Mouse (Mus musculus) limb, embryonic 14.5 days (tissue): ENCODE measurements at regions not wholly inside any gene's neighbourhood (a gene's known extent, or its start where the extent isn't known, plus 50 kb on each side); places are given as distances from the start of the nearest gene placed in this dataset.

Source experiments
- ATAC-seq: fragments of 200-750 bp; cut with Nextera tagmentation; 2 replicates; pipeline ENCODE4 v1.8.0; 2017; ENCODE audit warnings: low read depth, moderate number of reproducible peaks, moderate TSS enrichment; ENCODE audit not compliant: low FRiP score
- DNase-seq: peaks from one replicate; pipeline ENCODE4 v3.0.0-alpha.2; 2015; ENCODE audit warnings: low spot score
- H3K27ac ChIP-seq: fragments of 300-500 bp; sonication (generic); replicated peaks from 2 replicates; pipeline ENCODE4 v1.5.1; 2014; ENCODE audit warnings: low read depth, mild to moderate bottlenecking, low read length, moderate library complexity, mixed read lengths
- H3K27me3 ChIP-seq: fragments of 300-500 bp; sonication (generic); 2 replicates; pipeline ENCODE4 v1.6.1; 2014; ENCODE audit warnings: low read length, mixed read lengths; ENCODE audit not compliant: control insufficient read depth, insufficient read depth
- H3K36me3 ChIP-seq: fragments of 300-500 bp; sonication (generic); 2 replicates; pipeline ENCODE4 v1.6.1; 2014; ENCODE audit warnings: mild to moderate bottlenecking, low read length, moderate library complexity, mixed read lengths; ENCODE audit not compliant: control insufficient read depth, insufficient read depth
- H3K4me1 ChIP-seq: fragments of 300-500 bp; sonication (generic); 2 replicates; pipeline ENCODE4 v1.6.1; 2014; ENCODE audit warnings: antibody characterized with exemption, low read length, mixed read lengths; ENCODE audit not compliant: control insufficient read depth, insufficient read depth
- H3K4me2 ChIP-seq: fragments of 300-500 bp; sonication (generic); replicated peaks from 2 replicates; pipeline ENCODE4 v1.6.1; 2014; ENCODE audit warnings: low read depth, mild to moderate bottlenecking, low read length, moderate library complexity; ENCODE audit not compliant: severe bottlenecking
- H3K4me3 ChIP-seq: fragments of 300-500 bp; sonication (generic); replicated peaks from 2 replicates; pipeline ENCODE4 v1.5.1; 2014; ENCODE audit warnings: low read length
- H3K9ac ChIP-seq: fragments of 300-500 bp; sonication (generic); 2 replicates; pipeline ENCODE4 v1.6.1; 2014; ENCODE audit warnings: mild to moderate bottlenecking, low read depth, low read length, moderate library complexity; ENCODE audit not compliant: severe bottlenecking
- H3K9me3 ChIP-seq: fragments of 300-500 bp; sonication (generic); 2 replicates; pipeline ENCODE4 v1.6.1; 2016; ENCODE audit warnings: low read length; ENCODE audit not compliant: control insufficient read depth
- POLR2A ChIP-seq: fragments of 200-500 bp; IDR thresholded peaks from 2 replicates; pipeline ENCODE4 v1.8.0; 2012; ENCODE audit warnings: inconsistent platforms, mild to moderate bottlenecking, moderate library complexity, borderline replicate concordance; ENCODE audit not compliant: insufficient read depth, insufficient read length; ENCODE audit errors: extremely low read depth
- WGBS: fragments of 180-500 bp; shearing (Covaris S2); extraction: QIAGEN DNeasy Blood & Tissue Kit; methylation state at CpG from one replicate; pipeline ENCODE4 v1.1.7; 2014; 5-methylcytosine and 5-hydroxymethylcytosine counted together

DNA sequence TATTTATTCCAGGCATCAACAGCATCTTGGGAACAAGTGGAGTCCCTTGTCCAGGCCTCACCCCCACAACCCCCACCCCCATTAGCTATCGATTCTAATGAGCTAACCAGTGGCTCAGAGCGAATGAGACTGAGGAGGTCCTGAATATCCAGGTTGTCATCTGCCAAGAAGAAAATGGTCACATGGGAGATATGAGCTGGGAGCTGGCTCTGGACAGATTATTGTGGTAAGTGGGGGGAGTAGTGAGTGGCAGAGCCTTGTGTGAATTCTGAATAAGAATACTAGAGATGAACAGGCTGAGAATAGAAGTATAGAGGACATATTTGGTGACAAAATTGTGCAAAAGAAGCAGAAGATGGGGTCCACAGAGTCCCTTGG lies 125.4 kb upstream of the 1700012A03Rik start:
- no peak for TF ChIP-seq POLR2A
- Histone ChIP-seq H3K27me3 (no peaks in the 10 kb centered on the region), H3K4me3 (no peak overlapping the region), H3K4me2 (no peak overlapping the region), H3K4me1 (no peaks in the 10 kb centered on the region), H3K27ac (no peak overlapping the region), H3K36me3 (no peaks in the 10 kb centered on the region), H3K9ac (no peak overlapping the region), H3K9me3 (no peaks in the 10 kb centered on the region)
- WGBS, result 74% methylated on average over 2 of the region's 2 CpGs
- DNase-seq (no peak), ATAC-seq (no peak)

DNA sequence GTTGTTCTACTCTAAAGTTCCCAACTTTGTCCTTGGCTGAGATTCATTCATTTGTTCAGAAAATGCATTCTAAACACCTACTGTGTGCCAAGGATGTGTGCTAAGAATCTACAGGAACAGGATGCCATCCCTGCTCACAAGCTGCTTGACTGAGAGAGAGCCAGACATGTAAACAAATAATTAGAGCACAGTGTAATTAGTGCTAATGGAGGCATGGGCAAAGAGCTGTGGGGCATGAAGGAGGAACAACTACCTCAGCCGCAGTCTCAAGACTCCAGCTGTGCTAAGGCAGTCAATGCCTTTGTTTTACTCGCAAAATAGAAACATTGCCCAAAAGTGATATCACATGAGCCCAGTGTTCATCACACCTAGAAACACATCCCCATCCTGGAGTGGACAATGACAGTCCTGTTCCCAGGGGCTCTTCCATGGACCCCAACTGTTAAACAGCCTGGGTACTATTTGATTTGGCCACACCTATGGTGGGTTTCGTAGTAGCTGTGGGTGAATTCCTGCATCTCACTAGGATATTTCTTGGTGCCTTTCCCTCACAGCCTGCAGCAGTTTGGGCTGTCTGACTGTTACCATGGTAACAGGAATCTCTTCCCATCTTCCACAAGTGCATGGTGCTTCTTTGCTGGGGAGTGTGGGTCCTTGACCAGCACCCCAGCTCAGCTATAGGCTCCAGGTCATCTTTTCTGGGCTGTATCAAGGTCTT lies 125.9 kb upstream of the 1700012A03Rik start:
- DNase-seq (no peak), ATAC-seq (no peak)
- no peaks in the 10 kb centered on the region for H3K27me3 ChIP-seq
- no peaks in the 10 kb centered on the region for H3K9me3 ChIP-seq
- H3K4me3 ChIP-seq, result no peak overlapping the region
- H3K27ac ChIP-seq, result no peak overlapping the region
- no peaks in the 10 kb centered on the region for H3K36me3 ChIP-seq
- H3K4me1 ChIP-seq, result no peaks in the 10 kb centered on the region
- H3K4me2 ChIP-seq, result no peak overlapping the region
- no peak for TF ChIP-seq POLR2A
- WGBS, result 52% methylated on average over 3 of the region's 3 CpGs
- no peak overlapping the region for H3K9ac ChIP-seq

- no peaks in the 10 kb centered on the region for H3K27me3 ChIP-seq
- H3K4me2 ChIP-seq, result no peak overlapping the region
- no peak overlapping the region for H3K27ac ChIP-seq
- H3K4me3 ChIP-seq, result no peak overlapping the region
- H3K4me1 ChIP-seq, result no peaks in the 10 kb centered on the region
- no peak for TF ChIP-seq POLR2A
- H3K9me3 ChIP-seq, result no peaks in the 10 kb centered on the region
- ATAC-seq, result no peak
- DNase-seq, result no peak
- WGBS, result 90% methylated on average over 9 of the region's 9 CpGs
- no peaks in the 10 kb centered on the region for H3K36me3 ChIP-seq
- H3K9ac ChIP-seq, result no peak overlapping the region
Observed at GRCm38 (mm10) chr6:31921561-31922152, 128.4 kb upstream of the 1700012A03Rik start.

DNA sequence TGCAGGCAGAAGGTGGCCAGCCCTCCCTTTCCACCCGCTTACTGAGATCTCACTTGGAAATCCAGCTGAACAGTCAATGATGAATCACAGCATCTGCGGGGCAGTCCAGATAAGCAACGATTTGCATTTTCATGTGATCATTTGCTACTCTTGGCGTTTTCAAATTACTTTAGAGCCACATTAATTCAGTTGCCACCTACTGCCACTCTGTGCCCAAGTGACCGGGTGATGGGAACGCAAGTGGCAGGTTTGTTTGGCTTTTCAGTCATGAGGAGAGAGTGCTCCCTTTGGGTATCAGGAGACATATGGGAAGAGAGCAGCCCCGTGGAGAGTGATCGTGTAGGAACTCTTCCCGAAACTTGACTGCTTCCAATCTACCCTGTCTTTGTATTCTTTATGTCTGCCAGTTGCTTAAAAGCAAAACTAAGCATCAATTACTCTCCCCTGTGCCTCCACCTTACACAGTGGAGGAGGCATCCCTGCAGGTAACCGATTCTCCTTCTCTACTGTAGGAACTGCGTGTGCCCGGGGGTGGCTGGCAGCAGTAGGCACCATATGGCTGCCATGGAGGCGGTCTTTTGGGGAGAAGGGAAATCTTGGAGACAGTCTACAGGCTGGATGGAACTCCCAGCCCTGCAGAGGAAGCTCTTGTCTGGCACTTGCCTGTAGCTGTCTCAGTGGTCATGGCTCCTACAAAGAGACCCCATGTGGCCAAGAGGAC lies 132.5 kb upstream of the 1700012A03Rik start:
- H3K9ac ChIP-seq, result no peak overlapping the region
- no peaks in the 10 kb centered on the region for H3K36me3 ChIP-seq
- TF ChIP-seq POLR2A, result no peak
- H3K27me3 ChIP-seq, result no peaks in the 10 kb centered on the region
- DNase-seq (no peak), ATAC-seq (no peak)
- H3K4me2 ChIP-seq, result no peak overlapping the region
- no peaks in the 10 kb centered on the region for H3K9me3 ChIP-seq
- no peaks in the 10 kb centered on the region for H3K4me1 ChIP-seq
- no peak overlapping the region for H3K4me3 ChIP-seq
- 81% methylated on average over 13 of the region's 13 CpGs for whole genome bisulfite sequencing
- no peak overlapping the region for H3K27ac ChIP-seq

DNA sequence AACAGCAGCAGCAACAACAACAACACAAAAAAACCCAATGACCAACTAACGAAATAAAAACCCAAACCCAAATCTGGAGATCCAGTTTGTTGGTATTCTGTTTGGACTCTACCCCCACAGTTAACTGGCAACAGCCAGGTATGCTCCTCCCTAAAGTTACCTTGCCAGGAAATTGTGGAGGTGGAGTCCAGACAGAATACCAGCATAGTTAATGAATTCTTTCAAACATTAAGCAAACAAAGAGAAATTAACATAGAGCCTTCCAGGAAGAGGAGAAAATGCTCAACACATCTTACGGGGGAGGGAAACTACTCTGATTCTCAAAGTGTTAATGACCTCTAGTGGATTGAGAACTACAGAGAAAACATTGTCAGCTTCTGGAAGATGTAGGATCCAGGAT lies 148.3 kb upstream of the 1700012A03Rik start:
- Histone ChIP-seq H3K36me3 (no peaks in the 10 kb centered on the region), H3K27ac (no peak overlapping the region), H3K27me3 (no peaks in the 10 kb centered on the region), H3K4me1 (no peaks in the 10 kb centered on the region), H3K4me2 (no peak overlapping the region), H3K9me3 (no peaks in the 10 kb centered on the region), H3K4me3 (no peak overlapping the region), H3K9ac (no peak overlapping the region)
- DNase-seq, result no peak
- ATAC-seq, result no peak
- 81% methylated on average over 2 of the region's 2 CpGs for WGBS
- TF ChIP-seq POLR2A, result no peak
